Mouse (Mus musculus): ENCODE measurements around the gene Bnipl. TPM values are rescaled to one million over a fixed set of nuclear protein-coding genes. Genes with fewer than 3 reads are reported as not detected.

Bnipl gene
- polyA plus RNA-seq, 1 experiment: 13.3 TPM

- TF ChIP-seq CTCF (IDR thresholded peaks at IDR 0.05; ENCODE audit: insufficient read depth, low read length) (no peak), POLR2A (IDR thresholded peaks at IDR 0.05; ENCODE audit: borderline replicate concordance, extremely low read depth, low read depth, low read length) (no peak)
- Histone ChIP-seq H3K4me3 (replicated peaks; ENCODE audit: extremely low read depth, low read depth, low read length) (no peak overlapping the region), H3K4me1 (ENCODE audit: control insufficient read depth, insufficient read depth, low read length) (no peaks in the 10 kb centered on the region)
- WGBS: 92% methylated on average over 4 of the region's 4 CpGs
- no peak for DNase-seq
Observed at GRCm38 (mm10) chr3:95289419-95289818, 38.4 kb upstream of the Bnipl start.

GRCm38 (mm10) chr3:95287541-95287940 is 36.5 kb upstream of the Bnipl start:
- DNase-seq: no peak
- TF ChIP-seq CTCF (IDR thresholded peaks at IDR 0.05; ENCODE audit: insufficient read depth, low read length) (no peak), POLR2A (IDR thresholded peaks at IDR 0.05; ENCODE audit: borderline replicate concordance, extremely low read depth, low read depth, low read length) (no peak)
- Histone ChIP-seq H3K4me3 (replicated peaks; ENCODE audit: extremely low read depth, low read depth, low read length) (no peak overlapping the region), H3K4me1 (ENCODE audit: control insufficient read depth, insufficient read depth, low read length) (peaks cover 3% of the 10 kb centered on the region; the same call in 1 of the 2 replicates)
- WGBS: 86% methylated on average over 3 of the region's 3 CpGs

GRCm38 (mm10) chr3:95286510-95286909 is 35.5 kb upstream of the Bnipl start:
- Histone ChIP-seq H3K4me3 (replicated peaks; ENCODE audit: extremely low read depth, low read depth, low read length) (no peak overlapping the region), H3K4me1 (ENCODE audit: control insufficient read depth, insufficient read depth, low read length) (peaks cover 3% of the 10 kb centered on the region; the same call in 1 of the 2 replicates)
- DNase-seq: no peak
- 46% methylated on average over 7 of the region's 7 CpGs for WGBS
- TF ChIP-seq CTCF (IDR thresholded peaks at IDR 0.05; ENCODE audit: insufficient read depth, low read length) (no peak), POLR2A (IDR thresholded peaks at IDR 0.05; ENCODE audit: borderline replicate concordance, extremely low read depth, low read depth, low read length) (no peak)

- 51% methylated on average over 5 of the region's 5 CpGs for WGBS
- no peak for TF ChIP-seq CTCF (IDR thresholded peaks at IDR 0.05; ENCODE audit: insufficient read depth, low read length)
- TF ChIP-seq POLR2A (IDR thresholded peaks at IDR 0.05; ENCODE audit: borderline replicate concordance, extremely low read depth, low read depth, low read length): no peak
- no peak for DNase-seq
- Histone ChIP-seq H3K4me3 (replicated peaks; ENCODE audit: extremely low read depth, low read depth, low read length) (no peak overlapping the region), H3K4me1 (ENCODE audit: control insufficient read depth, insufficient read depth, low read length) (peaks cover 3% of the 10 kb centered on the region; the same call in 1 of the 2 replicates)
Observed at GRCm38 (mm10) chr3:95286011-95286410, 35.0 kb upstream of the Bnipl start.

- DNase-seq: no peak
- WGBS: 79% methylated on average over 5 of the region's 5 CpGs
- peaks cover 6% of the 10 kb centered on the region; the same call in 1 of the 2 replicates for H3K4me1 ChIP-seq (ENCODE audit: control insufficient read depth, insufficient read depth, low read length)
- H3K4me3 ChIP-seq (replicated peaks; ENCODE audit: extremely low read depth, low read depth, low read length): no peak overlapping the region
- TF ChIP-seq CTCF (IDR thresholded peaks at IDR 0.05; ENCODE audit: insufficient read depth, low read length) (no peak), POLR2A (IDR thresholded peaks at IDR 0.05; ENCODE audit: borderline replicate concordance, extremely low read depth, low read depth, low read length) (no peak)
Observed at GRCm38 (mm10) chr3:95285390-95285789, 34.4 kb upstream of the Bnipl start.

- H3K4me1 ChIP-seq (ENCODE audit: control insufficient read depth, insufficient read depth, low read length): peaks cover 6% of the 10 kb centered on the region; the same call in 1 of the 2 replicates
- no peak for DNase-seq
- 62% methylated on average over 12 of the region's 12 CpGs for WGBS
- TF ChIP-seq CTCF (IDR thresholded peaks at IDR 0.05; ENCODE audit: insufficient read depth, low read length) (no peak), POLR2A (IDR thresholded peaks at IDR 0.05; ENCODE audit: borderline replicate concordance, extremely low read depth, low read depth, low read length) (no peak)
- peak overlapping the region; percentile 30 for H3K4me3 ChIP-seq (replicated peaks; ENCODE audit: extremely low read depth, low read depth, low read length)
Observed at GRCm38 (mm10) chr3:95284501-95285281, 33.7 kb upstream of the Bnipl start.

GRCm38 (mm10) chr3:95284062-95284461 is 33.1 kb upstream of the Bnipl start:
- TF ChIP-seq POLR2A (IDR thresholded peaks at IDR 0.05; ENCODE audit: borderline replicate concordance, extremely low read depth, low read depth, low read length) (no peak), CTCF (IDR thresholded peaks at IDR 0.05; ENCODE audit: insufficient read depth, low read length) (no peak)
- Histone ChIP-seq H3K4me1 (ENCODE audit: control insufficient read depth, insufficient read depth, low read length) (peaks cover 6% of the 10 kb centered on the region; the same call in 1 of the 2 replicates), H3K4me3 (replicated peaks; ENCODE audit: extremely low read depth, low read depth, low read length) (peak overlapping the region; percentile 88)
- 9% methylated on average over 1 of the region's 1 CpGs for WGBS
- no peak for DNase-seq

- under 1% methylated on average over 7 of the region's 7 CpGs for WGBS
- Histone ChIP-seq H3K4me3 (replicated peaks; ENCODE audit: extremely low read depth, low read depth, low read length) (peak overlapping the region; percentile 88), H3K4me1 (ENCODE audit: control insufficient read depth, insufficient read depth, low read length) (peaks cover 6% of the 10 kb centered on the region; the same call in 1 of the 2 replicates)
- DNase-seq: no peak
- TF ChIP-seq POLR2A (IDR thresholded peaks at IDR 0.05; ENCODE audit: borderline replicate concordance, extremely low read depth, low read depth, low read length) (no peak), CTCF (IDR thresholded peaks at IDR 0.05; ENCODE audit: insufficient read depth, low read length) (no peak)
Observed at GRCm38 (mm10) chr3:95283589-95283941, 32.6 kb upstream of the Bnipl start.

- TF ChIP-seq CTCF (IDR thresholded peaks at IDR 0.05; ENCODE audit: insufficient read depth, low read length) (0 out of 2 replicates have a peak, but pooled peaks have one; percentile 17), POLR2A (IDR thresholded peaks at IDR 0.05; ENCODE audit: borderline replicate concordance, extremely low read depth, low read depth, low read length) (peak; percentile 88)
- DNase-seq: peak; percentile 82
- under 1% methylated on average over 49 of the region's 51 CpGs for WGBS
Observed at GRCm38 (mm10) chr3:95282865-95283588, 32.0 kb upstream of the Bnipl start.

More at GRCm38 (mm10) chr3:95282865-95283588, 32.0 kb upstream of the Bnipl start:
- Histone ChIP-seq H3K4me1 (ENCODE audit: control insufficient read depth, insufficient read depth, low read length) (peaks cover 6% of the 10 kb centered on the region; the same call in 1 of the 2 replicates), H3K4me3 (replicated peaks; ENCODE audit: extremely low read depth, low read depth, low read length) (peak overlapping the region; percentile 88)

All from lung, adult 2 months (tissue).